Mouse (Mus musculus): ENCODE measurements around the gene Itpr3. TPM values are rescaled to one million over a fixed set of nuclear protein-coding genes. Genes with fewer than 3 reads are reported as not detected.

Itpr3 gene
- polyA plus RNA-seq, 1 experiment from 2014 or later, result 2.2 TPM

- no peaks in the 10 kb centered on the region for H3K36me3 ChIP-seq
- H3K27me3 ChIP-seq (replicated peaks), result peaks cover 32% of the 10 kb centered on the region
- no peak overlapping the region for H3K27ac ChIP-seq
- ATAC-seq (ENCODE audit: low FRiP score, low read depth), result no peak
- no peak overlapping the region for H3K4me2 ChIP-seq (replicated peaks)
- peaks cover 17% of the 10 kb centered on the region; the same call in 1 of the 2 replicates for H3K4me1 ChIP-seq
- H3K9ac ChIP-seq, result no peak overlapping the region
- WGBS, result 78% methylated on average over 8 of the region's 8 CpGs
- H3K9me3 ChIP-seq, result no peaks in the 10 kb centered on the region
- no peak overlapping the region for H3K4me3 ChIP-seq
Measured at GRCm38 (mm10) chr17:27060698-27061097, 3.6 kb downstream of the Itpr3 start.

- peaks cover 10% of the 10 kb centered on the region; the same call in 1 of the 2 replicates for H3K4me1 ChIP-seq
- WGBS, result 93% methylated on average over 3 of the region's 3 CpGs
- H3K4me2 ChIP-seq (replicated peaks), result no peak overlapping the region
- ATAC-seq (ENCODE audit: low FRiP score, low read depth), result no peak
- H3K9me3 ChIP-seq, result no peaks in the 10 kb centered on the region
- peaks cover 24% of the 10 kb centered on the region for H3K27me3 ChIP-seq (replicated peaks)
- H3K9ac ChIP-seq, result no peak overlapping the region
- H3K36me3 ChIP-seq, result no peaks in the 10 kb centered on the region
- no peak overlapping the region for H3K27ac ChIP-seq
- H3K4me3 ChIP-seq, result no peak overlapping the region
Measured at GRCm38 (mm10) chr17:27061727-27062126, 4.6 kb downstream of the Itpr3 start.

GRCm38 (mm10) chr17:27062684-27063083 lies 5.6 kb downstream of the Itpr3 start:
- Histone ChIP-seq H3K36me3 (no peaks in the 10 kb centered on the region), H3K27ac (no peak overlapping the region), H3K9ac (no peak overlapping the region), H3K4me2 (replicated peaks) (no peak overlapping the region), H3K4me3 (no peak overlapping the region), H3K4me1 (peaks cover 2% of the 10 kb centered on the region; the same call in 1 of the 2 replicates), H3K9me3 (no peaks in the 10 kb centered on the region), H3K27me3 (replicated peaks) (peaks cover 15% of the 10 kb centered on the region)
- ATAC-seq (ENCODE audit: low FRiP score, low read depth), result no peak
- WGBS, result 95% methylated on average over 7 of the region's 7 CpGs

GRCm38 (mm10) chr17:27063717-27064116 lies 6.6 kb downstream of the Itpr3 start:
- H3K9ac ChIP-seq, result no peak overlapping the region
- H3K27ac ChIP-seq, result no peak overlapping the region
- no peaks in the 10 kb centered on the region for H3K36me3 ChIP-seq
- no peaks in the 10 kb centered on the region for H3K4me1 ChIP-seq
- 59% methylated on average over 6 of the region's 6 CpGs for WGBS
- H3K4me2 ChIP-seq (replicated peaks), result no peak overlapping the region
- H3K4me3 ChIP-seq, result no peak overlapping the region
- H3K9me3 ChIP-seq, result no peaks in the 10 kb centered on the region
- no peak for ATAC-seq (ENCODE audit: low FRiP score, low read depth)
- peaks cover 4% of the 10 kb centered on the region for H3K27me3 ChIP-seq (replicated peaks)

- no peak overlapping the region for H3K27ac ChIP-seq
- no peak for ATAC-seq (ENCODE audit: low FRiP score, low read depth)
- H3K4me2 ChIP-seq (replicated peaks), result no peak overlapping the region
- H3K4me1 ChIP-seq, result peaks cover 2% of the 10 kb centered on the region; the same call in 1 of the 2 replicates
- 77% methylated on average over 2 of the region's 2 CpGs for WGBS
- H3K9me3 ChIP-seq, result no peaks in the 10 kb centered on the region
- H3K36me3 ChIP-seq, result no peaks in the 10 kb centered on the region
- H3K4me3 ChIP-seq, result no peak overlapping the region
- no peaks in the 10 kb centered on the region for H3K27me3 ChIP-seq (replicated peaks)
- H3K9ac ChIP-seq, result no peak overlapping the region
Measured at GRCm38 (mm10) chr17:27064195-27064594, 7.1 kb downstream of the Itpr3 start.

- 85% methylated on average over 7 of the region's 7 CpGs for WGBS
- peaks cover 7% of the 10 kb centered on the region for H3K4me1 ChIP-seq
- no peaks in the 10 kb centered on the region for H3K9me3 ChIP-seq
- H3K4me2 ChIP-seq (replicated peaks), result no peak overlapping the region
- no peak overlapping the region for H3K9ac ChIP-seq
- H3K27me3 ChIP-seq (replicated peaks), result no peaks in the 10 kb centered on the region
- no peaks in the 10 kb centered on the region for H3K36me3 ChIP-seq
- H3K4me3 ChIP-seq, result no peak overlapping the region
- ATAC-seq (ENCODE audit: low FRiP score, low read depth), result no peak
- H3K27ac ChIP-seq, result no peak overlapping the region
Measured at GRCm38 (mm10) chr17:27066065-27066464, 9.0 kb downstream of the Itpr3 start.

- H3K9ac ChIP-seq, result no peak overlapping the region
- H3K4me2 ChIP-seq (replicated peaks), result no peak overlapping the region
- H3K4me1 ChIP-seq, result peaks cover 7% of the 10 kb centered on the region
- no peak for ATAC-seq (ENCODE audit: low FRiP score, low read depth)
- 64% methylated on average over 5 of the region's 5 CpGs for WGBS
- no peaks in the 10 kb centered on the region for H3K36me3 ChIP-seq
- H3K27ac ChIP-seq, result no peak overlapping the region
- no peak overlapping the region for H3K4me3 ChIP-seq
- H3K27me3 ChIP-seq (replicated peaks), result no peaks in the 10 kb centered on the region
- no peaks in the 10 kb centered on the region for H3K9me3 ChIP-seq
Measured at GRCm38 (mm10) chr17:27069071-27069470, 12.0 kb downstream of the Itpr3 start.

- no peak overlapping the region for H3K9ac ChIP-seq
- H3K9me3 ChIP-seq, result no peaks in the 10 kb centered on the region
- WGBS, result 93% methylated on average over 7 of the region's 7 CpGs
- H3K4me2 ChIP-seq (replicated peaks), result no peak overlapping the region
- no peak overlapping the region for H3K27ac ChIP-seq
- H3K4me3 ChIP-seq, result no peak overlapping the region
- peaks cover 7% of the 10 kb centered on the region for H3K4me1 ChIP-seq
- ATAC-seq (ENCODE audit: low FRiP score, low read depth), result no peak
- H3K27me3 ChIP-seq (replicated peaks), result no peaks in the 10 kb centered on the region
- no peaks in the 10 kb centered on the region for H3K36me3 ChIP-seq
Measured at GRCm38 (mm10) chr17:27070913-27071312, 13.8 kb downstream of the Itpr3 start.

- ATAC-seq (ENCODE audit: low FRiP score, low read depth), result no peak
- no peak overlapping the region for H3K27ac ChIP-seq
Measured at GRCm38 (mm10) chr17:27071630-27072029, 14.5 kb downstream of the Itpr3 start.

GRCm38 (mm10) chr17:27072363-27072762 lies 15.3 kb downstream of the Itpr3 start:
- ATAC-seq (ENCODE audit: low FRiP score, low read depth), result no peak
- WGBS, result 97% methylated on average over 8 of the region's 8 CpGs
- H3K4me1 ChIP-seq, result peaks cover 7% of the 10 kb centered on the region

More at GRCm38 (mm10) chr17:27071630-27072029, 14.5 kb downstream of the Itpr3 start:
- H3K27me3 ChIP-seq (replicated peaks), result no peaks in the 10 kb centered on the region
- no peak overlapping the region for H3K4me2 ChIP-seq (replicated peaks)
- H3K4me1 ChIP-seq, result peaks cover 7% of the 10 kb centered on the region
- 48% methylated on average over 6 of the region's 6 CpGs for WGBS
- H3K4me3 ChIP-seq, result no peak overlapping the region
- H3K9ac ChIP-seq, result no peak overlapping the region
- no peaks in the 10 kb centered on the region for H3K36me3 ChIP-seq
- H3K9me3 ChIP-seq, result no peaks in the 10 kb centered on the region

GRCm38 (mm10) chr17:27073126-27073525 lies 16.0 kb downstream of the Itpr3 start:
- Histone ChIP-seq H3K36me3 (no peaks in the 10 kb centered on the region), H3K27ac (no peak overlapping the region), H3K4me2 (replicated peaks) (no peak overlapping the region), H3K9me3 (no peaks in the 10 kb centered on the region), H3K4me3 (no peak overlapping the region), H3K27me3 (replicated peaks) (no peaks in the 10 kb centered on the region), H3K9ac (no peak overlapping the region), H3K4me1 (peaks cover 7% of the 10 kb centered on the region)
- no peak for ATAC-seq (ENCODE audit: low FRiP score, low read depth)
- 78% methylated on average over 5 of the region's 5 CpGs for WGBS

More at GRCm38 (mm10) chr17:27072363-27072762, 15.3 kb downstream of the Itpr3 start:
- H3K9ac ChIP-seq, result no peak overlapping the region
- no peak overlapping the region for H3K4me3 ChIP-seq
- H3K36me3 ChIP-seq, result no peaks in the 10 kb centered on the region
- no peaks in the 10 kb centered on the region for H3K27me3 ChIP-seq (replicated peaks)
- H3K27ac ChIP-seq, result no peak overlapping the region
- no peak overlapping the region for H3K4me2 ChIP-seq (replicated peaks)
- no peaks in the 10 kb centered on the region for H3K9me3 ChIP-seq

GRCm38 (mm10) chr17:27073778-27074177 lies 16.7 kb downstream of the Itpr3 start:
- Histone ChIP-seq H3K4me2 (replicated peaks) (no peak overlapping the region), H3K4me3 (no peak overlapping the region), H3K27ac (no peak overlapping the region), H3K9me3 (no peaks in the 10 kb centered on the region), H3K36me3 (no peaks in the 10 kb centered on the region), H3K4me1 (peaks cover 7% of the 10 kb centered on the region), H3K9ac (no peak overlapping the region), H3K27me3 (replicated peaks) (no peaks in the 10 kb centered on the region)
- 76% methylated on average over 9 of the region's 9 CpGs for WGBS
- ATAC-seq (ENCODE audit: low FRiP score, low read depth), result no peak

- H3K27ac ChIP-seq, result no peak overlapping the region
- H3K36me3 ChIP-seq, result no peaks in the 10 kb centered on the region
- no peaks in the 10 kb centered on the region for H3K27me3 ChIP-seq (replicated peaks)
- H3K4me1 ChIP-seq, result peaks cover 5% of the 10 kb centered on the region
- H3K9ac ChIP-seq, result no peak overlapping the region
- H3K4me2 ChIP-seq (replicated peaks), result no peak overlapping the region
- H3K4me3 ChIP-seq, result no peak overlapping the region
- 77% methylated on average over 6 of the region's 6 CpGs for WGBS
- ATAC-seq (ENCODE audit: low FRiP score, low read depth), result no peak
- no peaks in the 10 kb centered on the region for H3K9me3 ChIP-seq
Measured at GRCm38 (mm10) chr17:27074236-27074635, 17.1 kb downstream of the Itpr3 start.
